Mouse (Mus musculus) heart, adult 2 months (tissue): ENCODE results near the gene Acin1. TPM values are rescaled to one million over a fixed set of nuclear protein-coding genes. Genes with fewer than 3 reads are reported as not detected.

Experiments
- DNase-seq, 2 experiments: peaks; one replicate each; pipeline ENCODE4 v3.0.0; 2021
- H3K27ac ChIP-seq: fragments of 200-600 bp; 2 replicates; pipeline ENCODE4 v1.8.1; 2022
- H3K27me3 ChIP-seq: fragments of 200-500 bp; 2 replicates; pipeline ENCODE4 v1.6.1; 2012; ENCODE audit warnings: mild to moderate bottlenecking, low read length, inconsistent platforms, mixed read lengths; ENCODE audit not compliant: control insufficient read depth, insufficient read depth
- H3K36me3 ChIP-seq: fragments of 200-500 bp; 2 replicates; pipeline ENCODE4 v1.6.1; 2012; ENCODE audit warnings: low read length, inconsistent platforms; ENCODE audit not compliant: control insufficient read depth, insufficient read depth
- H3K4me1 ChIP-seq: fragments of 200-500 bp; 2 replicates; pipeline ENCODE4 v1.6.1; 2011; ENCODE audit warnings: low read length; ENCODE audit not compliant: control insufficient read depth, insufficient read depth
- H3K4me3 ChIP-seq: fragments of 200-600 bp; 2 replicates; pipeline ENCODE4 v1.8.1; 2022
- H3K79me2 ChIP-seq: fragments of 200-500 bp; replicated peaks from 2 replicates; pipeline ENCODE4 v1.6.1; 2012; ENCODE audit warnings: mild to moderate bottlenecking, inconsistent platforms, low read length, moderate library complexity, mixed read lengths; ENCODE audit not compliant: control insufficient read depth, insufficient read depth
- H3K9ac ChIP-seq: fragments of 200-500 bp; 2 replicates; pipeline ENCODE4 v1.6.1; 2012; ENCODE audit warnings: low read depth, mild to moderate bottlenecking, control low read depth, inconsistent platforms, low read length, mixed read lengths
- CTCF ChIP-seq: fragments of 200-600 bp; IDR thresholded peaks from 2 replicates; pipeline ENCODE4 v1.8.1; 2022; ENCODE audit warnings: antibody characterized with exemption, mild to moderate bottlenecking, moderate library complexity
- EP300 ChIP-seq: fragments of 200-500 bp; IDR thresholded peaks from 2 replicates; pipeline ENCODE4 v1.6.1; 2011; ENCODE audit warnings: low read depth, low read length, control low read depth; ENCODE audit not compliant: insufficient read depth
- POLR2A ChIP-seq: fragments of 200-500 bp; IDR thresholded peaks from 2 replicates; pipeline ENCODE4 v1.6.1; 2011; ENCODE audit warnings: mild to moderate bottlenecking, low read depth, low read length, control low read depth; ENCODE audit not compliant: insufficient read depth
- WGBS: fragments of 180-500 bp; shearing (Covaris S2); methylation state at CpG from one replicate; pipeline ENCODE4 v1.1.7; 2018; 5-methylcytosine and 5-hydroxymethylcytosine counted together
- intact Hi-C: fragments of 180-260 bp; cut with DNase I; formaldehyde crosslinking; loops from one replicate; pipeline ENCODE4 v1.15.1; 2025
- polyA plus RNA-seq: library from polyadenylated mRNA; depleted of rRNA; stranded (reverse); fragments of >200 nt; gene quantifications from 2 replicates; pipeline ENCODE4 v1.2.3, GENCODE M21; 2012
- total RNA-seq, 2 experiments: library from RNA; stranded (reverse); gene quantifications; 2 replicates each; pipeline ENCODE4 v1.2.3; 2021

Acin1 gene
- total and polyA plus RNA-seq, 3 experiments, result 59.9 to 84.9 (median 72.3) TPM

DNA sequence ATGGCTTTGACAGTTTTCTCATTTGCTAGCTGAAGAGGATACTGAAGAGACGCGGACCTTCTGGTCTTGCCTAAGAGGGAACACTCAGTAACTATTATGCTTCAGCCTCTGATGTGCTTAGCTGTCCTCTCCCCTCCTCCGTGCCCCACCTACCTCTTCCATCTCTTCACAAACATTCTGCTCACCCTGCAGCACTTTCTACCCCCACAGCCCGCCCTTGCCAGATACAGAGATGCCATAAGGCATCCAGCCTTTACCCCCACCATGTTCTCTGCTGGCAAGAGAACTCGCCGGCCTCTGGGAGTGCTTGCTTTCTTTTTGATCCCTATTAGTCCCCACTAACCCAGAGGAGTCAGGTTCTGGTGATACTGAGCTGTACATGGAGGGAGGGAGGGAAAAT, 76.1 kb downstream of the Acin1 start:
- no peak for DNase-seq
- WGBS, result 83% methylated on average over 6 of the region's 6 CpGs
- no peaks in the 10 kb centered on the region for H3K4me1 ChIP-seq
- intact Hi-C loops, result loop anchor here (5.0 kb wide), 1 partner anchor 43 kb away; no protein-coding TSS in a partner anchor
- no peaks in the 10 kb centered on the region for H3K36me3 ChIP-seq
- no peak overlapping the region for H3K27ac ChIP-seq
- TF ChIP-seq CTCF, result no peak
- TF ChIP-seq EP300, result no peak
- TF ChIP-seq POLR2A, result no peak
- H3K27me3 ChIP-seq, result no peaks in the 10 kb centered on the region
- H3K9ac ChIP-seq, result no peak overlapping the region
- no peaks in the 10 kb centered on the region for H3K79me2 ChIP-seq
- H3K4me3 ChIP-seq, result no peak overlapping the region

DNA sequence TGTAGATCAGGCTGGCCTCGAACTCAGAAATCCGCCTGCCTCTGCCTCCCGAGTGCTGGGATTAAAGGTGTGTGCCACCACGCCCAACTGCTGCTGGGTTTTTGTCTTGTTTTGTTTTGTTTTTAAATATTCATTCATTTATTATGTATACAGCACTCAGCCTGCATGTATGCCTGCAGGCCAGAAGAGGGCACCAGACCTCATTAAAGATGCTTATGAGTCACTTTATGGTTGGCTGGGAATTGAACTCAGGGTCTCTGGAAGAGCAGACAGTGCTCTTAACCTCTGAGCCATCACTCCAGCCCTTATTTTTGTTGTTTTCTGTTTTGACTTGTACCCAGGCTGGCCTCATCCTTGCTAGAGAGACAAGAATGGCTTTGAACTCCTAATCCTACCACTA, 76.8 kb downstream of the Acin1 start:
- DNase-seq, result no peak
- TF ChIP-seq CTCF (peak; percentile 72), EP300 (no peak), POLR2A (no peak)

DNA sequence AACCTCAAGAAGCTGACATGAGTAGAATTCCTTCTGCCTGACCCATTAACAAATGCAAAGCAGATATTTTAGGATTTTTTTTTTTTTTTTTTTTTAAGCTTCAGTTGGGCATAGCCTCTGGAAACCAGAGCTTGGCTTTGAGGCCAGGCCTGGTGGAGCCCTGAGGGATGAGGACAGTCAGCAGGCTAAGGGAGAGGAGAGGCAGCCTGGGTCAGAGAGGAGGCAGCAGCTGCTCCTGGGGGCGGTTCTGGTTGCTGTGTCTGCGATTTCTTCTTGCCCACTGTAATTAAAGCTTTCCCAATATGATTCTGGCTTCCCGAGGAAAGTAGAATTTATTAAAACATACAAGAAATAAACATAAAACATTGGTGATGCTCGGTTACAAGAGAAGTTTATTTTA, 77.5 kb downstream of the Acin1 start:
- no peak for DNase-seq
- 75% methylated on average over 4 of the region's 4 CpGs for WGBS
- H3K9ac ChIP-seq, result no peak overlapping the region
- no peak overlapping the region for H3K4me3 ChIP-seq
- H3K27ac ChIP-seq, result no peak overlapping the region
- H3K79me2 ChIP-seq, result no peaks in the 10 kb centered on the region
- intact Hi-C loops, result loop anchor here (5.0 kb wide), 1 partner anchor 78 kb away; the partner anchor contains the start of genes 1700123O20Rik and Acin1
- no peaks in the 10 kb centered on the region; the same call in 1 of the 2 replicates for H3K36me3 ChIP-seq
- H3K4me1 ChIP-seq, result no peaks in the 10 kb centered on the region
- H3K27me3 ChIP-seq, result no peaks in the 10 kb centered on the region
- TF ChIP-seq EP300 (no peak), CTCF (no peak), POLR2A (no peak)

More for the DNA sequence above, 76.8 kb downstream of the Acin1 start:
- no peaks in the 10 kb centered on the region for H3K4me1 ChIP-seq
- H3K27me3 ChIP-seq, result no peaks in the 10 kb centered on the region
- intact Hi-C loops, result loop anchor here (5.0 kb wide), 2 partner anchors 43 to 77 kb away; partner anchors contain the start of genes 1700123O20Rik and Acin1
- H3K9ac ChIP-seq, result no peak overlapping the region
- H3K36me3 ChIP-seq, result no peaks in the 10 kb centered on the region; the same call in 1 of the 2 replicates
- H3K4me3 ChIP-seq, result no peak overlapping the region
- no peak overlapping the region for H3K27ac ChIP-seq
- 83% methylated on average over 4 of the region's 4 CpGs for WGBS
- H3K79me2 ChIP-seq, result no peaks in the 10 kb centered on the region

DNA sequence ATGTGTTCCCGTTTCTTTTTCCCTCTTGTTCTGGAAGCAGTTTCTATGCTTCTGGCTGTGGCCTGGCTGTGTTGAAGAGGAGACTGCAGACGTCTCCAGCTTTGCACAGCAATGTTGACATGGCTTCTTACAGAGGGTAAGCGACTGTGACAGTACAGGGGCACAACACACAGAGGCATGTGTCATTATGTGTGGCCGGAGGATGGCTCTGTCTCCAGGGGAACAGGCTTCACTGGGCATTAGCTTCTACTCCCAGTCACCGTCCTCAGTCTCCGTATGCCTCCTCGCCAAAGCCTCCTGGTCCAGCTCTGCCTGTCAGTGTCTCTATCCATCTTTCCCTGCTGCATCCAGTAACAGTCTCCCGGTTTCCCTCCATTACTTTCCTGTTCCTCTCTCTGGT, 79.5 kb downstream of the Acin1 start:
- H3K79me2 ChIP-seq, result no peaks in the 10 kb centered on the region
- no peak overlapping the region for H3K4me3 ChIP-seq
- H3K4me1 ChIP-seq, result peaks cover 4% of the 10 kb centered on the region
- 65% methylated on average over 8 of the region's 8 CpGs for WGBS
- intact Hi-C loops, result loop anchor here (5.0 kb wide), 1 partner anchor 80 kb away; the partner anchor contains the start of genes 1700123O20Rik and Acin1
- no peak overlapping the region for H3K27ac ChIP-seq
- TF ChIP-seq POLR2A (no peak), CTCF (no peak), EP300 (no peak)
- no peaks in the 10 kb centered on the region; the same call in 1 of the 2 replicates for H3K36me3 ChIP-seq
- no peak for DNase-seq
- no peaks in the 10 kb centered on the region for H3K27me3 ChIP-seq
- H3K9ac ChIP-seq, result no peak overlapping the region

DNA sequence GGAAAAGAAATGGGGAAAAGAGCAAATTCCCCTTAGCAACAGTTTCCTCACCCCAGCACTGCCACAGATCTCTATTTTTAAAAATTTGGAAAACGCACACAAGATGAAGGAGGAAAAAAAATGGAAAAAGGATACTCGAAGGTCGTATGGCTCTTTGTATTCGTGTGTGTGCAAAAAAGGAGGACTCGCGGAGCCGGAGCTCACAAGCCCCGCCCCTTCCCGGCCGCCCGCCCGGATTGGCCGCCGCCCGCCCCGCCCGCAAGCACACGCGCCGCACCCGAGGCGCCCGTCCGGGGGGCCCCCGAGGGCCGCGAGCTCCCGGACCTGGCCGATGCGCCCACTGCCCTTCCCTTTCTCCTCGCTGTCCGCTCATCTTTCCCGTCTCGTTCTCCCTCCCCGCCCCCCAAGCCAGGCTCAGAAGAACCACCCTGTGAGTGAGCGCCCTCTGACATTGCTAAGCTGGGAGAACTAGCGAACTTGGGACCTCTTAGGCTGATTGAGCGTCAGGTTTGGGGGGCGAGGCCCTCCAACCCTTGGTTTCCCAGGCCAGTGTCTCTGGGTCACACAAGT, 80.9 kb downstream of the Acin1 start, which contains the start of gene 4931414P19Rik:
4931414P19Rik (minus strand) TSS at position 242 of the 570 bp plus-strand sequence.
- H3K4me1 ChIP-seq, result peaks cover 4% of the 10 kb centered on the region
- intact Hi-C loops, result loop anchor here (5.0 kb wide), 1 partner anchor 81 kb away; the partner anchor contains the start of genes 1700123O20Rik and Acin1
- WGBS, result under 1% methylated on average over 31 of the region's 39 CpGs
- H3K4me3 ChIP-seq, result peak within 1 kb of the TSS; percentile 43
- TF ChIP-seq CTCF, result no peak
- TF ChIP-seq POLR2A, result peak; percentile 49; the same call in 1 of the 2 replicates
- 0 out of 2 replicates have a peak, but pooled peaks have one; percentile 24 for TF ChIP-seq EP300
- no peaks in the 10 kb centered on the region for H3K27me3 ChIP-seq
- peak within 1 kb of the TSS; percentile 76 for H3K27ac ChIP-seq
- H3K36me3 ChIP-seq, result no peaks in the 10 kb centered on the region; the same call in 1 of the 2 replicates
- H3K9ac ChIP-seq, result peak within 1 kb of the TSS; percentile 61
- peak; percentile 88 to 90 for DNase-seq
- H3K79me2 ChIP-seq, result no peaks in the 10 kb centered on the region

DNA sequence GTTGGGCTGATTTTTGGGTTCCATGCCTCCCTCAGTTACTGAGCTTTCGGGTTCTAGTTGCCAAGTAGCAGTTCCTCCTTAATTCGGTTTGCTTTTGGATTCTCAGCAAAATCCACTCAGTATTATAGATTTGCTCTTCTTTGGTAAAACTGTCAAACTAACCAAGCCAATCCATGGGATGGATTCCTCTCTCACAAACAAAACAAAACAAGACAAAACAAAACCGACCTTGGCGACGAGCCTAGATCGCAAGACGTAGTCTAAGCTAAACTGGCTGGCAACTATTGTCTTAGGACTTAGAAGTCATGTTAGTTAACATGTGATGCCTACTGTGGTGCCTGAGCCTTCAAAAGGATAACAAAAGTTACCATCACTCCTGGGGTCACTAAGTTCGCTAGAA, 83.0 kb downstream of the Acin1 start:
- intact Hi-C loops, result loop anchor here (2.0 kb wide), 1 partner anchor 49 kb away; the partner anchor contains the start of gene Haus4
- peak overlapping the region; percentile 97 for H3K27ac ChIP-seq
- no peaks in the 10 kb centered on the region for H3K27me3 ChIP-seq
- WGBS, result 81% methylated on average over 8 of the region's 8 CpGs
- no peak overlapping the region for H3K9ac ChIP-seq
- no peaks in the 10 kb centered on the region; the same call in 1 of the 2 replicates for H3K36me3 ChIP-seq
- no peaks in the 10 kb centered on the region for H3K79me2 ChIP-seq
- peaks cover 4% of the 10 kb centered on the region for H3K4me1 ChIP-seq
- TF ChIP-seq CTCF (no peak), POLR2A (no peak), EP300 (no peak)
- DNase-seq, result no peak
- peak overlapping the region; percentile 75 for H3K4me3 ChIP-seq
